Mouse (Mus musculus) lung, postnatal 4 days (tissue): ENCODE measurements around the gene Ndufs1.

Source experiments
- DNase-seq, 2 experiments: peaks; one replicate each; pipeline ENCODE4 v3.0.0; 2021

The Ndufs1 gene

DNA sequence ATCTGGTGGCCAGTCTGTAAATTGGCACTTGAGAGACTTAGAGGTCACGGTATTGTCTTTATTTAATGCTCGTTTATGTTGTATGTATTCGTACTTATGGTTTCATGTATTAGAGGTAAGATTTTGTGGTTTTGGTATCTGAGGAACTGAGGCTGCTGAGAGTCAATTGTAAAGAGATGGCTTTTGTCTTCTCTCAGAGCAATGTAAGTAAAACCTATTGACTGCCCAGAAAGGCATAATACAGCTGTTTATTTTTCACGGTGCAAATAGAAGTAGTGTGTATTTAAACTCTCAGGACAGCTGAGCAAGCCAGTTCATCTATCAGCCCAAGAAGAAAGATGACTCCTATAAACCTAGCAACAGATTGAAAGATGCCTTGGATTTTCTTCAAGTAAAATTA lies 61.5 kb downstream of the Ndufs1 start:
- DNase-seq, result no peak

DNA sequence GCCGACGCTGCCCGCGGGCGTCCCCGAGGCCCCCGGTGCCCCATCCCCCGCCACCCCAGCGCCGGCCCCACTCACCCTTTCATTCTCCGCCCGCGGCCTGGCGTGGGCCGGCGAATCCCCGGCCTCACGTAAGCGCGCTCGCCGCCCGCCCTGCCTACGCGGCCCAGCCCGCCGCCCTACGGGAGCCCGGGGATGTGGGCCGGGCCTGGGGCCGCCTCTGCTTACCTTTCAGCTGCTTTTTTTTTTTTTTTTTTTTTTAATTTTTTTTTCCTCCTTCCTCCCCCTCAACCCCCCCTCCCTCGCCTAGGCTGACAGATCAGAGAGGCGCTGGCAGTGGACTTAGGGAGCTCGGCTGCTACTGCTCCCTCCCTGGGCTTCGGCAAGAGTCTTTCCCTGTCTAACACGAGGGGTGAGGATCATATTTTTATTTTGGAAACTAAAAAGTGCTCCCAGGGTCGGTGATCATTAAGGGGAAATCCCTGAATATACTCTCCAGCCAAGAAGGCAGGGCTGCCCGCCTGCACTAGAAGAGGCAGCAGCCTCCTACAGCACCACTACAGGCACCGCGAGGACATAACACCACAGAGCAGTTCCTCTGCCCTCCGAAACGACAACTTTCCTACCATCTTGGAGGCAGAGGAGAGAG lies 62.4 kb downstream of the Ndufs1 start, which contains the start of gene Ino80d:
Gene Ino80d (minus strand): TSS at position 532 of the 646 bp plus-strand sequence.
- DNase-seq, result peak; percentile 88 to 90

DNA sequence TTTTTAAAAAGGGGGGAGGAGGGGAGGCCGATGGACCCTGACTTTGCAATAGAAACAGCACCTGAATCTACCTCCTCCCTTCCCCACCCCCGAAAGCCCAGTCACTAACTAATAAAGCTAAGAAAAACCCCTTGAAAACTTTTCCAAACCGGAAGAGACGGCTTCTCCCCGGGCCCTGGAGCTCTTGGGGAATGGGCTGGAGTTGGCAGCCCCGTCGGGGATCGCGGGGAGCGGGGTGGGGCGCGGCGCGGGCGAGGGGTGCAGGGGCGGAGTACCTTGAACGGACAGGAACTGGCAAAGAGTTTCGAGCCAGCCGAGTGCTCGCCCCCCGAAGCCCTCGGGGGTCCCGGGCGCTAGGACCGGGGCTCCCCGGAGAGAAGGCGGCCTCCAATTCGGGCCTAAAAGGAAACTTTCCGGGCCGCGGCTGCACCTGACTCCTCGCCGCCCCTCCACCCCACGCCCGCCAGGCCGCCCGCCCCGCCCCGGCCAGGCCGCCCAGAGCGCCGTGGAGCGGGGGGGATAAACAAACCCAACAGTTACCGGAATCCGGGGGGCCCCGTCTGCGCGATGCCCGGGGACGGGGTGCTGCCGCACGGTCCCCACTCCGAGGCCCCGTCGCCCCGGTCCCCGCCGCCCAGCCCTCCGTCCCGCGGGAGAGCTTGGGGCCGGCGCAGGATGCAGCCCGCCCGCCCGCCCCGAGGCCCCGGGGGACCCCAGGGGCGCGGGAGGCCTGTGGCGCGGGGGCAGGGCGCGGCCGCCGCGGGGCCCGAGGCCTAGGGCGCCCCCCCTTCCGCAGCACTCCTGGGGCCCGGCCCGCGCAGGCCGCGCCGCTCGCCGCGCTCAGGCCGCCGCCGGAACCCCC lies 63.1 kb downstream of the Ndufs1 start:
- peak; percentile 76 to 77 for DNase-seq

DNA sequence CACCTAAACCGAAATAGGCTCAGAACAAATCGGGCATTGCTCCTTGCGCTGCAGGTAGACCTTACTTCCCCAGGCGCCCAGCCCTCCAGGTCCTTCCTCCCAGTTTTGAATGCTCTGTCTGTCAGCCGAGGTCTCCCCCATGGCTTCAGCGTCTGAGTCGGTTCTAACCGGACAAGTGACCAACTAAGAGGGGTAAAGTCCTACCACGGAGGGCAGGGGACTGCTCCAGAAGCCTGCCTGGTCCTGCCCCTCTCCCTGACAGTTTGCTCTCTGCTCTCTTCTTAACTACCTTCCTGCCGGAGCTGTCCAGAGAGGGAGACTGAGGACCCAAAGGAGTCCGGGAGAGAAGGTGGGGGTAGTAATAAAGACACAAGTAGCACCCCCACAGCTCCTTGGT lies 63.8 kb downstream of the Ndufs1 start:
- DNase-seq, result peak; percentile 48 to 55

DNA sequence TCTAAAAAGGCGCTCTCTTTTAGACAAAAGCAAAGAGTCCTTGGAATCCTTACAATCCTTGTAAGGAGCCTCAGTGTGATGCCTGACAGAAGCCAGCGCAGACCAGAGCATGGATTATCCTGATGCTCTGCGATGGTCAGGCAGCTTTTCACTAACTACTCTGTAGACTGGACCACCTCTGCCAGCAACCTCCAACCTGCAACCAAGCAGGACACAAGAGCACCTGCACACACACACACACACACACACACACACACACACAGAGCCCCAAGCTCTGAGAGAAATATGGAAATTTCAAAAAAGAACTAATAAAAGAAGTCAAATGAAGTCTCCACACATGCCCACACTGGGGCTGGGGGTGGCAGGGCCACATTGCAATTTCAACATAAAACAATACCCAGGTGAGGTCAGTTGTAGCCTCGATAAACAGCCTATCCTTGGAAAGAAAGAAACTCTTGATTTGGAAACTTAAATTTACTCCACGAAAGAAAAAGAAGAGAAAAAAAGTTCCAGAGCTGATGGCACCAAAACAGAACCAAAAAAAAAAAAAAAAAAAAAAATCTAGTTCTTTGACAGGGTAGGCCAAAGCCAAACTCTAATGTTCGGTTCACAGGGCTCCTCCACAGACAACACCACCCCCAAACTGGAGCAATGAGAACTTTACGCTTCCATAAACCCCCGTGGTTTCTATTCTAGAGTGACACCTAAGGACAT lies 64.3 kb downstream of the Ndufs1 start:
- no peak for DNase-seq

DNA sequence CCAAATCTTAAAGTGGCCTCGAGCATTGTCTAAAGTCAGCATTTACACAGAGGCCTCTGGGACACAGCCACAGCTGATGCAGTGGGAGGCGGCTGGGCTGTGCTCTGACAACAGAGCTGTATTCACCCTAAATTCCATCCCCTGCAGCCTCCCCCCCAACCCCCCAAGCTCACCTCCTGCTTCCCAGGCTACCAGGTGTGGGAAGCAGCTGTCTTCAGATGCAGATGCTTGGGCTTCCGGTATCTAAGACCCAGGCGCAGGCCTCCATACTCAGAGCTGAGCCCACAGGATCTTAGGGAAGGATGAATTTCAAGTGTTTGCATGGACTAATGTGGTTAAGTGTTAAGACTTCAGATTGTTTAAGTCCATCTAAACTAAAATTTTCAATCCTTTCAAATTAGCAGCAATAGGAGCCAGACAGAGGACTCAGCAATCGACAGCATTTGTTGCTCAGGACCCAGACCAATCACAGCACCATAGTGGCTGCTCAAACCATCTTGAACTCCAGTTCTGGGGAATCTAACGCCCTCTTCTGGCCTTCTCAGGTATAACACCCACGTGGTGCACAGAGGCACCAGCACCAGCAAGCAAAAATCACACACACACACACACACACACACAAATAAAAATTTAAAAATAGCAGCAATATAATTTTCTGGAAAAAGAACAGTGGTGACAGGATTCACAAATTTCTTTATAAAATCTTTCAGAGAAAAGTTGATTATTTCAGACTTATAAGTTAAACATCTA lies 65.9 kb downstream of the Ndufs1 start:
- peak in 1 of 2 experiments; percentile 61 for DNase-seq

DNA sequence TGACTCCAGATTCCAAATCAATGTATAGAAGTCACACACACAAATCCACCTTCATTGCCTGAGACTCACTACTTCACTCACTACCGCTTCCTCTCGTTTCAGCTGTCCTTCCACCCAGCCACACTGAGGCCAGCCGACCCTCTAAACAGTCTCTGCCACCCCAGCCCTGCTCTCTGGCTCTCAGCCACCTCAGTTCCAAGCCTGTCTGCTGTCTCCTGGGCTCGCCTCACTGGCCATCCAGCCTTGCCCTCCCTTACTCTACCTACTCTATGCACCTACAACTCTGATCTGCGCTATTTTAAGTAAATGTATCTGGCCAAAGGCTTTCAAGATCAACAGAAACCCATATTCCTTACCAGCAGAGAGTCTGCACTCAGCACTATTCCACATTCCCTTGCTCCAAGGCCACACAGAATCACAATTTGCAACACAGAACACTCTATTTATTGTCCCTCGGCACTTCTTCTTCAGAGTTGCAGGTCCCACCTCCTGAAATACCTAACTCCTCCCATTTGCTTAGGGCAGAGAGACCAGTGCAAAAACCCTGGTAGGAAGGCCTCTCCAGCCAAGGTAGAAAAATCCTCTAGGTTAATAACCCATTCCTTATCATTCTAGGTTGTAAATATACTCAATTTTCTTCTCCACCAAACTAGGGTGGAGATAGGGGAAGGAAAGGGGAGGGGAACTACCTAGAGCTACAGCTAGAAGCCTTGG lies 68.9 kb downstream of the Ndufs1 start:
- no peak for DNase-seq

DNA sequence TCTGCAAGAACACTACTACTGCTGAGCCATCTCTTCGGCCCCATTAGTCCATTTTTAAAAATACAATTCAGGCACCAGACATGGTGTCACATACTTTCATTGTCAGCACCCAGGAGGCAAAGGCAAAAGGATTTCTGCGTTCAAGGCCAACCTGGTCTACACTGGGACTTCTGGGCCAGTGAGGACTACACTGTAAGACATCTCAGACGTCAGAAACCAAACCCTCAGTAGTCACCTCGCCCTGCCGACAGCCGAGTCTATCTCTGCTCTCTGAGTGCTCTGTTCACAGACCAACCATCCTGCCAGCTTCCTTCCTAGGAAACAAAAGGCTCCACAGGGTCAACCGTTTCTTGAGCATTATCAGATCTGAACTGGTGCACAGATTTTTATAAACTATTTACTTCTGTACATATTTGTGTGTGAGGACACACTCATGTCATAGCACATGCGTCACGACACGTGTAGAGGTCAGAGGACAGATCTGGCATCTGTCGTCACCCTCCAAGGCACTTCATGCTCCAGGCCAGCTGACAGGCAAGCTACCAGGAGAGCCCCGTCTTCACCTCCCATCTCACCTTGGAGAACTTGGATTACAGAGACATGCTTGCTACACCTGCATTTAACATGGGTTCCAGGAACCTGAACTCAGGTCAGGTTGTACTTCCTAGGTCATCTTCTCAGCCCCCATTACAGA lies 73.7 kb downstream of the Ndufs1 start:
- no peak for DNase-seq

DNA sequence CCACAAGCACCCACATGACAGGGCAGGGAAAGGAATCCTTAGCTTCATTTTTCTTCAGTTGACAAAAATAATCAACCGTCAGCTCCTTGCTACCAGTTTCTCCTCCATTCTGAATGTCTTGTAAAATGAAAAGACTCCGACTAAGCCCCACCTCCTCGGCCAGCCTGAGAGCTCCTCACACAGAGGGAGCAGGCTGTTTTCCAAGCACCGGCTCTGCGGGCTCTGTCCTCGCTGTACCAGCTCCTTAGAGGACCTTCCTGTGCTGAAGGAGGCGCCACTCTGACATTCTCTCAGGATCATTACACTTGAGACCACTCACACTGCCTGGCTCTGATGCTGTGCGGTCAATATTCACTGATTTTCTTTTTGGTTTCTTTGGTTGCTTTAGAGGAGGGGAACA lies 76.4 kb downstream of the Ndufs1 start:
- DNase-seq, result no peak

DNA sequence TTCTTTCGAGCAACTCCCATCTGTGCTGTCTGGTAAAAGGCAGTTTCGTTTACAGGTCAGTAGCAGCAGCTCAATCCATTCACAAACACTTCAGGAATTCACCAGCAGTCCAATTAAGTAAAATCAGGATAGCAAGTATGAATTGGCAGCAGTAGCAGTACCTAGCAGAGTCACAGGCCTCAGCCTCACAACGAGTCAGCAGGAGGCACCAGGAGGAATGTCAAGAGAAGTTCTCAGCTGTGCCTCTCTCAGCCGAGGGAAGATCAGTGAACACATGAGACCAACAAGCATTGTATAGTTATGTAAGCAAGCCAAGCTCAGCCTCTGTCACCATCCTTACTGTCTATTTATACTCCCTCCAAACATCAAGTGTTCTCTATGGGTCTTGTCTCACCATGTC lies 77.8 kb downstream of the Ndufs1 start:
- no peak for DNase-seq

DNA sequence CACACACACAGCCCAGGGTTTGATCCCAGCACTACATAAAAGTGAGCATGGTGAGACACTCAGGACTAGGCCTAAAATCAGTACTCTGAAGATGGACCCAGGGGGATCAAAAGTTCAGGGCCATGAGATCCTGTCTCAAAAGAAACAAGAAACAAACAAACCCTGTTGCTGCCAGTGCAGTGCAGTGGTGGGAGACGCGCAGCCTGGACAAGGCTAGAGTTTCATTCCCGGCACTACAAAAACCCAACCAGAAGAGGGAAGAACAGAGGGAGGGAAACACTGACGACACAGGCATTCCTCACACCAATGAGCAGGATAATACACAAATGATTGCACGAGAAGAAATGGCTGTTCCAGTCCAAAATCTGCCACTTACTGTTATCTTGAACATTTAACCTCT lies 80.6 kb downstream of the Ndufs1 start:
- no peak for DNase-seq
